Mouse (Mus musculus) midbrain, embryonic 14.5 days (tissue): ENCODE results near the gene Adam22. TPM values are rescaled to one million over a fixed set of nuclear protein-coding genes. Genes with fewer than 3 reads are reported as not detected.

Experiments
- ATAC-seq: fragments of 200-750 bp; cut with Nextera tagmentation; 2 replicates; pipeline ENCODE4 v1.8.0; 2017; ENCODE audit warnings: moderate number of reproducible peaks, moderate library complexity; ENCODE audit not compliant: low FRiP score, low TSS enrichment
- DNase-seq: peaks from one replicate; pipeline ENCODE4 v3.0.0-alpha.2; 2015
- H3K27ac ChIP-seq: fragments of 300-500 bp; sonication (generic); replicated peaks from 2 replicates; pipeline ENCODE4 v1.5.1; 2014; ENCODE audit warnings: mild to moderate bottlenecking, low read depth, low read length, moderate library complexity
- H3K27me3 ChIP-seq: fragments of 300-500 bp; sonication (generic); 2 replicates; pipeline ENCODE4 v1.6.1; 2014; ENCODE audit warnings: low read length, control low read depth, mixed read lengths; ENCODE audit not compliant: control insufficient read depth, insufficient read depth
- H3K36me3 ChIP-seq: fragments of 300-500 bp; sonication (generic); 2 replicates; pipeline ENCODE4 v1.6.1; 2014; ENCODE audit warnings: low read length, control low read depth; ENCODE audit not compliant: control insufficient read depth, insufficient read depth
- H3K4me1 ChIP-seq: fragments of 300-500 bp; sonication (generic); 2 replicates; pipeline ENCODE4 v1.6.1; 2014; ENCODE audit warnings: mild to moderate bottlenecking, antibody characterized with exemption, low read length, control low read depth; ENCODE audit not compliant: control insufficient read depth, insufficient read depth
- H3K4me2 ChIP-seq: fragments of 300-500 bp; sonication (generic); 2 replicates; pipeline ENCODE4 v1.6.1; 2014; ENCODE audit warnings: mild to moderate bottlenecking, low read length, moderate library complexity
- H3K4me3 ChIP-seq: fragments of 300-500 bp; sonication (generic); replicated peaks from 2 replicates; pipeline ENCODE4 v1.5.1; 2014; ENCODE audit warnings: low read depth, low read length
- H3K9ac ChIP-seq: fragments of 300-500 bp; sonication (generic); replicated peaks from 2 replicates; pipeline ENCODE4 v1.6.1; 2014; ENCODE audit warnings: mild to moderate bottlenecking, low read length, moderate library complexity
- H3K9me3 ChIP-seq: fragments of 300-500 bp; sonication (generic); 2 replicates; pipeline ENCODE4 v1.6.1; 2016; ENCODE audit warnings: low read length, control low read depth, mixed read lengths; ENCODE audit not compliant: control insufficient read depth
- WGBS: fragments of 180-500 bp; shearing (Covaris S2); extraction: QIAGEN DNeasy Blood & Tissue Kit; methylation state at CpG from one replicate; pipeline ENCODE4 v1.1.7; 2014; 5-methylcytosine and 5-hydroxymethylcytosine counted together
- polyA plus RNA-seq: library from polyadenylated mRNA; unstranded; fragments of >200 nt; fragmentation: Nextera tagmentation; extraction: Ambion mirVana; gene quantifications from 2 replicates; pipeline ENCODE4 v1.2.1, GENCODE M21; 2014

Adam22 gene
- polyA plus RNA-seq, 1 experiment from 2014 or later: 48.9 TPM

DNA sequence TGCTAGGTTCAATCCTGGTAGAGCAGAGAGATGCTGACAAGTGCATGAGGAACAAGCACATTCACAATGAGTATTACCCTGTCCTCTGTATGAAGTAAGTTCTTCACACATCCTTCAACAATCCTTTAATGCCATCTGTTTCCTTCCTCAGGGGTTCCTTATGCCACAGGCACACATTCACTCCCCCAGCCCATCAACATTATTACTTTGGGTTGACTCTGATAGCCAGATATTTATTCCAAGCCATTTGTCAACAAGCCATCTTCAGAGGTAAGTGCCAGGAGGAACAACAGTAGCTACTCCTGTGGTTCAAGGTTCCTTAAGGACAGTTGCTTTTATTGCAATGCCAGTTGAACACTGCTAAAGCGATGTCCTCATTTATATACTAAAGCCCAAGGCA is 216.3 kb downstream of the Adam22 start:
- H3K27ac ChIP-seq: no peak overlapping the region
- H3K9ac ChIP-seq: no peak overlapping the region
- no peaks in the 10 kb centered on the region for H3K36me3 ChIP-seq
- no peaks in the 10 kb centered on the region for H3K4me1 ChIP-seq
- no peak overlapping the region for H3K4me2 ChIP-seq
- ATAC-seq (no peak), DNase-seq (no peak)
- H3K4me3 ChIP-seq: no peak overlapping the region
- no peaks in the 10 kb centered on the region for H3K27me3 ChIP-seq
- no peaks in the 10 kb centered on the region for H3K9me3 ChIP-seq
- WGBS: 95% methylated on average over 1 of the region's 1 CpGs

DNA sequence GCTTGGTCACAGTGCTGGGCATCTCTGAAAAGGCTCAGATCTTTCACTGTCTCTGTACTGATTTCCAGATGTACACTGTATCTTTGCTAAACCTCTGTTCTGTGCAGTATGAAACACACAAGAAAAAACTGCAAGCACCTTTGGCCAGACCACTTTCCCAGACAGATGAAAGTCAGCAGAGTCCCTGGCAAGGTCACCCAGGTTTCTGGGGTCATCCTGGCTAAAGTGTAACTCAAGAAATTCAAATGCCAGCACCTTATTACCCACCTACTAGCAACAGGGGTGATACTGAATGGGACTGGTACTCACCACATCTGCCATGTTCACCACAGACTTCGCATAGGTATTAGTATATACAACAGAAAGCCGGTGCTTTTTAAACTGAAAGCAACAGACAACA is 221.8 kb downstream of the Adam22 start:
- Histone ChIP-seq H3K9ac (no peak overlapping the region), H3K36me3 (no peaks in the 10 kb centered on the region), H3K27me3 (no peaks in the 10 kb centered on the region), H3K27ac (no peak overlapping the region), H3K4me3 (no peak overlapping the region), H3K4me1 (no peaks in the 10 kb centered on the region), H3K4me2 (no peak overlapping the region), H3K9me3 (no peaks in the 10 kb centered on the region)
- ATAC-seq (no peak), DNase-seq (no peak)
- WGBS: 93% methylated on average over 2 of the region's 2 CpGs

DNA sequence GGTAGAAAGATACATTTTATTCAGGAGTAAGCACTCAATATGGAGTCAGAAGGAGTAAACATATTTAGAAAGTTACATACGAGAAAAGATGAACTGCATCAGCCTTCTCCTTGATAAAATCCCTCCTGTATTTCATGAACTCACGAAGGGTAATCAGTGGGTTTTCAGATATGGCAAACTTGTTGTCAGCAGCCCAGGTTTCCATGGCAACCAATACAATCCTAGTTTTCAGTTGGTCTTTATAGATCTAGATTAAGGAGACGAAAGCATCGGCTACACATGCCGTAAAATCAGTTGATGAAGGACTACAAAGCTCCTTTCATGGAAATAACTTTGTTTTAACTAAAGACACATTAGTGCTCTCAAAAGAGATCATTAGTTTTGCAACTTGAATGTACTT is 222.5 kb downstream of the Adam22 start:
- H3K36me3 ChIP-seq: no peaks in the 10 kb centered on the region
- no peak overlapping the region for H3K27ac ChIP-seq
- no peak overlapping the region for H3K4me2 ChIP-seq
- H3K9ac ChIP-seq: no peak overlapping the region
- DNase-seq (peak; percentile 76), ATAC-seq (0 out of 2 replicates have a peak, but pooled peaks have one; percentile 40)
- H3K4me1 ChIP-seq: no peaks in the 10 kb centered on the region
- H3K27me3 ChIP-seq: no peaks in the 10 kb centered on the region
- H3K9me3 ChIP-seq: no peaks in the 10 kb centered on the region
- 19% methylated on average over 5 of the region's 5 CpGs for WGBS
- H3K4me3 ChIP-seq: no peak overlapping the region

DNA sequence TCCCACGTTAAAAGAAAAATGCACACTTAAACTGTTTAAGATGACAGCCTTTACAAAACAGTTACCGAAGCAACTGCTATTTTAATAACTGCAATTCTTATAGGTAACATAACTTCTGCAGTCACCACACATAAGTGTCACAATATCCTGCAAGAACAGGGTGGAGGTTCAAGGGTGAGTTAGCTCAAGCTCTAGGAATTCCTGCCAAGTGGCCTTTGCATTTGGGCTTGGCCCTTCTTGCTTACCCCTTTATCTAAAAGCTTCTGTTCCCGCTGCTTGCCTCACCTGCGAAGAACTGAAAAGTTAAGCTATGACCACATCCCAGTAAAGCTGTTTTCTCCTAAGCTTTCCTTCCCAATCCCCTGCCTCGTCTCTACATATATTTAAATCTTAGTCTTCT is 235.4 kb downstream of the Adam22 start:
- 86% methylated on average over 5 of the region's 5 CpGs for WGBS
- H3K36me3 ChIP-seq: peaks cover 12% of the 10 kb centered on the region; the same call in 1 of the 2 replicates

DNA sequence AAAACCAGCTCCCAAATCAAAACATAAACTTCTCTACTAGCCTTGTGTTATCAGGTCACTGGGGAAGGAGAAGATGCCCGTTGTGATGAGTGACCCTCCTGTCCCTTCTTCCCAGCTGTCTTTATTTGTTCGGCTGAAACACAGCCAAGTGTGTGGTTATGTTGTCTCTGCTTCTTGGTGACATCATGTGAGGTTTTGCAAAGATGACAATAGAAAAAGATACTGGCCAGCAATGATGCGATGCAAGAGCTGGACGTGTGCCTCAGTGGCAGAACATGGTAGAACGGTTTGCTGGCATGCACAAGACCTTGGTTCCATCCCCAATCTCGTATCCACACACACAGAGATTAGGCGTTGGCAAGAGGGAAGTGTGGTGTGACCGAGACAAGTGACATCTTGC is 236.0 kb downstream of the Adam22 start:
- Histone ChIP-seq H3K4me2 (no peak overlapping the region), H3K36me3 (peaks cover 17% of the 10 kb centered on the region), H3K4me3 (no peak overlapping the region), H3K9ac (no peak overlapping the region), H3K4me1 (no peaks in the 10 kb centered on the region), H3K27ac (no peak overlapping the region), H3K27me3 (no peaks in the 10 kb centered on the region), H3K9me3 (no peaks in the 10 kb centered on the region)
- 92% methylated on average over 8 of the region's 8 CpGs for WGBS
- no peak for ATAC-seq
- no peak for DNase-seq

More for the DNA sequence above, 235.4 kb downstream of the Adam22 start:
- ATAC-seq (no peak), DNase-seq (no peak)
- H3K4me3 ChIP-seq: no peak overlapping the region
- no peak overlapping the region for H3K9ac ChIP-seq
- no peaks in the 10 kb centered on the region for H3K27me3 ChIP-seq
- H3K4me1 ChIP-seq: no peaks in the 10 kb centered on the region
- H3K9me3 ChIP-seq: no peaks in the 10 kb centered on the region
- H3K4me2 ChIP-seq: no peak overlapping the region
- no peak overlapping the region for H3K27ac ChIP-seq

DNA sequence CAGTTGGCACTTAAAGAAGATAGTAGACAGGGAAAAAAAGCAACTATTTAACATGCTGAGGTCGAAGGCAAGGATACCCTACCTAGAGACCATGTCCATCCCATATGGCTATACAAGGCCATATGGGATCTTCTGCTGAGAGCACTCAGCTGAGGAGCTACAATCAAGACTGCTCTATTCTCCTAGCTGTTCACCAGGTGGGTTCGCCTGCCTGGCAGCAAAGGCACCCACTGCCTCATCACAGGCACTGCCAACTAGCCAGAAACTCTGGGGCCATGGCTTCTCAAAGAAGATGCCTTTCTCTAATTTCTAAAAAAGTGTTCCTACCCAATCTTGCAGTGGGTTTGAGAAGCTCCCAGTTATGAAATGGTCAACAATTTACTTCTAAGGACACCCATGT is 238.2 kb downstream of the Adam22 start:
- H3K4me3 ChIP-seq: no peak overlapping the region
- peaks cover 19% of the 10 kb centered on the region for H3K36me3 ChIP-seq
- H3K27me3 ChIP-seq: no peaks in the 10 kb centered on the region
- H3K27ac ChIP-seq: no peak overlapping the region
- no peak overlapping the region for H3K4me2 ChIP-seq
- DNase-seq (no peak), ATAC-seq (no peak)
- no peaks in the 10 kb centered on the region for H3K9me3 ChIP-seq
- WGBS: 84% methylated on average over 2 of the region's 2 CpGs
- H3K4me1 ChIP-seq: no peaks in the 10 kb centered on the region
- H3K9ac ChIP-seq: no peak overlapping the region

DNA sequence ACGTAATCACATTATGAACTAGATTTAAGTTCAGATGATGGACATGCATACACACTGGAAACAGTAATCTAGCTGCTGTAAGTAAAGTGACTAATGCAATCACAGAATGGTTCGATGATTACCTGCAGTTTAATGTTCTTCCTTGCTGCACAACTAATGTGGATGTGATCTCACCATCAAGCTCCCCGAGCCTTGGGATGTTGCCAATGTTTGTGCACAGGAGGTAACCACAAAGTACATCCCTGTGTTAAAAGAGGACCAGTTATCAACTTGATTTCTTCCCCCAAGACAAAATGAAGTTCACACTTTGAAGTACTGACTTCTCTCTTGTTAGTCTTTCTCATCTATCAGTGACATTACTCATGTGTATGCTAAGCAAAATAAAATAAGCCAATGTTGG is 247.0 kb downstream of the Adam22 start:
- ATAC-seq (no peak), DNase-seq (no peak)
- no peaks in the 10 kb centered on the region for H3K9me3 ChIP-seq
- no peaks in the 10 kb centered on the region for H3K27me3 ChIP-seq
- no peak overlapping the region for H3K9ac ChIP-seq
- H3K4me1 ChIP-seq: no peaks in the 10 kb centered on the region
- no peak overlapping the region for H3K4me2 ChIP-seq
- H3K27ac ChIP-seq: no peak overlapping the region
- H3K36me3 ChIP-seq: peaks cover 7% of the 10 kb centered on the region; the same call in 1 of the 2 replicates
- WGBS: 89% methylated on average over 3 of the region's 3 CpGs
- H3K4me3 ChIP-seq: no peak overlapping the region

DNA sequence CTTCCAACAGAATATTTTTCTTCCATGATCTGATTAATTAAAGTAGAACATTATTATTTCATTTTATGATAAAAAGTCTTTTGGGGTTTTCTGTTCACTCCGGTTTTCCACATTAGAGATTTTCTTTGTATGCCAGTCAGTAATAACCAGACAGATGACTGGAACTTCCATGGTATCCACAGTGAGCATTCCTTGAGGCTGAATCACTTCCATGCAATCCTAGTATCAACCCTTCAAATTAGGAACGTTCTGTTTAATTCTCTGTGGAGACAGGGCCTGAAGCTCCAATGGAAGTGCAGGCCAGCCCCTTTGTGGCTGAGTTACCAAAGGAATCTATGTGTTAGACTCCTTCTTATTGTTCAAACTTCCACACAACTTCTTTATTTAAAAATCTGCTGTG is 247.9 kb downstream of the Adam22 start:
- no peak overlapping the region for H3K4me3 ChIP-seq
- no peak overlapping the region for H3K9ac ChIP-seq
- no peak for DNase-seq
- H3K36me3 ChIP-seq: peaks cover 7% of the 10 kb centered on the region; the same call in 1 of the 2 replicates
- no peaks in the 10 kb centered on the region for H3K4me1 ChIP-seq
- no peaks in the 10 kb centered on the region for H3K27me3 ChIP-seq
- no peak overlapping the region for H3K4me2 ChIP-seq
- no peak overlapping the region for H3K27ac ChIP-seq
- ATAC-seq: no peak
- WGBS: 89% methylated on average over 2 of the region's 2 CpGs
- no peaks in the 10 kb centered on the region for H3K9me3 ChIP-seq

DNA sequence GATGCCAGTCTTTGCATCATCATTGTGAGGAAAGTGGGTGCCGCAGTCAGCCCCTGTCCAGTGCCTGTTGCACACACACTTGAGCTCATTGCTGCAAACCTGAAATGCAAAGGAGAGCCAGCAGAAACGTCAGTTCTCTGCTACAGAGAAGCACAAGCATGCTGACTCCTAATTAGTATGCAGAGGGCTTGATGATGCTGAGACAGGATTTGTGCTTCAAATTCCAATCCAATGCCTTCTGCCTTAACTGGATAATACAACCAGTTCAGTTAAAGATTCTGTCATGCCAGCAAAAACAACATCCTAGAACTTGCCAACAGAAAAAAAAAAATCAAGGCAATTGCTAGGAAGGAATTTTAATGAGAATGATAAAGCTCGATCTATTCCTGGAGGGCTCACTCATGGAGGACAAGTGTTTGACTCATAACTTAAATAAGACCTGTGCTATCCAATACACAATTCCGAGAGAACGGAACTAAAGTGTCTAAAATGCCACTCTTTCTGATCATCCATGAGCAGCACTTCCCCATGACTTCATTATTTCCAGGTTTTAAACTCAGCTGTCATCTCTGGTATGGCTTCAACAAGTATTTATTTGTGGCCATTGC is 251.3 kb downstream of the Adam22 start:
- DNase-seq (no peak), ATAC-seq (no peak)
- 76% methylated on average over 5 of the region's 5 CpGs for WGBS

More for the DNA sequence above, 251.3 kb downstream of the Adam22 start:
- no peak overlapping the region for H3K4me2 ChIP-seq
- no peaks in the 10 kb centered on the region for H3K9me3 ChIP-seq
- H3K4me3 ChIP-seq: no peak overlapping the region
- no peak overlapping the region for H3K27ac ChIP-seq
- no peaks in the 10 kb centered on the region for H3K4me1 ChIP-seq
- no peak overlapping the region for H3K9ac ChIP-seq
- H3K36me3 ChIP-seq: 0 out of 2 replicates have a peak, but pooled peaks cover 7% of the 10 kb centered on the region
- H3K27me3 ChIP-seq: no peaks in the 10 kb centered on the region
